In genomic region chr12:113157521-113157920, GRCm38 (mm10) we compare ENCODE assay signal across 12 mouse cellular contexts. TPM values are rescaled to one million over a fixed set of nuclear protein-coding genes. Genes with fewer than 3 reads are reported as not detected.
DNase-seq lines count a peak whose midpoint lies in the region; ATAC-seq lines count a peak whose summit lies in the region.
"Had no signal": no experiment of that assay in that cellular context is flagged by ENCODE, and none has a peak within 500 bp of the region (broad histone marks: within the 10 kb centered on the region; RNA-seq: fewer than 3 reads in every experiment).

No protein-coding gene starts in this region.

- H3K27me3 ChIP-seq in heart, embryonic 15.5 days: no peaks in the 10 kb centered on the region
- peaks cover 17% of the 10 kb centered on the region for H3K27me3 ChIP-seq in limb, embryonic 13.5 days

- no peak overlapping the region for H3K9ac ChIP-seq in heart, embryonic 15.5 days
- peak overlapping the region; percentile 69; the same call in 1 of the 2 replicates for H3K9ac ChIP-seq in limb, embryonic 13.5 days

- 88% methylated on average over 8 of the region's 8 CpGs for WGBS in heart, embryonic 15.5 days
- WGBS in limb, embryonic 13.5 days: 91% methylated on average over 8 of the region's 8 CpGs

- intact Hi-C loops in heart, postnatal 14 days (cut with DNase I): no loop called here

- H3K36me3 ChIP-seq in heart, embryonic 15.5 days: no peaks in the 10 kb centered on the region; the same call in 1 of the 2 replicates
- H3K36me3 ChIP-seq in limb, embryonic 13.5 days: peaks cover 19% of the 10 kb centered on the region

- DNase-seq in heart, postnatal 14 days: no peak
- peak; percentile 15 for DNase-seq in thymus, postnatal 4 days
- DNase-seq in thymus, postnatal 25 days: no peak
- peak; percentile 4 for DNase-seq in testis, postnatal 14 days (ENCODE audit: low spot score)
- DNase-seq in ovary, postnatal 36 days (ENCODE audit: low spot score): no peak
- DNase-seq: gastrocnemius, postnatal 14 days; lung, postnatal 4 days; thymus, postnatal 36 days had no signal

- ATAC-seq in heart, embryonic 15.5 days (replicated peaks; ENCODE audit: insufficient number of reproducible peaks, insufficient read depth, low FRiP score, low read depth): no peak
- no peak for ATAC-seq in limb, embryonic 13.5 days (ENCODE audit: low FRiP score, low read depth)
- ATAC-seq in megakaryocyte-erythroid progenitor cell, adult 5-6 weeks (replicated peaks; ENCODE audit: low FRiP score, low TSS enrichment, poor library complexity, severe bottlenecking): no peak

- peak overlapping the region; percentile 90; the same call in 1 of the 2 replicates for H3K4me2 ChIP-seq in heart, embryonic 15.5 days
- peak overlapping the region; percentile 90 for H3K4me2 ChIP-seq in limb, embryonic 13.5 days (replicated peaks)

- H3K4me3 ChIP-seq in heart, embryonic 15.5 days: peak overlapping the region; percentile 69
- H3K4me3 ChIP-seq in limb, embryonic 13.5 days: peak overlapping the region; percentile 65; the same call in 1 of the 2 replicates

- H3K27ac ChIP-seq in heart, embryonic 15.5 days: no peak overlapping the region
- no peak overlapping the region for H3K27ac ChIP-seq in limb, embryonic 13.5 days

- peaks cover 36% of the 10 kb centered on the region for H3K4me1 ChIP-seq in heart, embryonic 15.5 days (replicated peaks)
- H3K4me1 ChIP-seq in limb, embryonic 13.5 days: peaks cover 22% of the 10 kb centered on the region

- H3K9me3 ChIP-seq in heart, embryonic 15.5 days (replicated peaks): no peaks in the 10 kb centered on the region
- H3K9me3 ChIP-seq in limb, embryonic 13.5 days: no peaks in the 10 kb centered on the region

RNA-seq across cellular contexts. Expression of gene Tedc1, which starts 1.3 kb away (rescaled TPM):
- polyA plus RNA-seq in heart, embryonic 15.5 days (2015; fragmentation: Nextera tagmentation; extraction: Ambion mirVana): 15.4 and 31.7 TPM in 2 replicates
- 1 to 10 TPM; 1.1 to 2.1 TPM for total RNA-seq in heart, postnatal 14 days (2021)
- polyA plus RNA-seq in limb, embryonic 13.5 days (2015; fragmentation: Nextera tagmentation; extraction: Ambion mirVana): 35.5 and 36.6 TPM in 2 replicates
- 13.5 and 29.1 TPM in 2 replicates for total RNA-seq in megakaryocyte-erythroid progenitor cell, adult 5-6 weeks (2014; fragmentation: Nextera tagmentation)
- total RNA-seq in megakaryocyte-erythroid progenitor cell, adult 5-6 weeks (2017): 10.7 and 15.7 TPM in 2 replicates

RNA-seq across cellular contexts. Expression of gene Crip1, which starts 11.4 kb away (rescaled TPM):
- 646 and 685 TPM in 2 replicates for polyA plus RNA-seq in heart, embryonic 15.5 days (2015; fragmentation: Nextera tagmentation; extraction: Ambion mirVana)
- 100 to 1,000 TPM; 198 to 224 TPM for total RNA-seq in heart, postnatal 14 days (2021)
- 147 and 154 TPM in 2 replicates for polyA plus RNA-seq in limb, embryonic 13.5 days (2015; fragmentation: Nextera tagmentation; extraction: Ambion mirVana)
- 248 and 286 TPM in 2 replicates for total RNA-seq in megakaryocyte-erythroid progenitor cell, adult 5-6 weeks (2014; fragmentation: Nextera tagmentation)
- 191 and 258 TPM in 2 replicates for total RNA-seq in megakaryocyte-erythroid progenitor cell, adult 5-6 weeks (2017)

RNA-seq across cellular contexts. Expression of gene Crip2, which starts 17.5 kb away (rescaled TPM):
- polyA plus RNA-seq in heart, embryonic 15.5 days (2015; fragmentation: Nextera tagmentation; extraction: Ambion mirVana): 1,571 and 1,711 TPM in 2 replicates
- total RNA-seq in heart, postnatal 14 days (2021): 1,000 to 10,000 TPM; 1,350 to 1,351 TPM
- 70.0 and 70.4 TPM in 2 replicates for polyA plus RNA-seq in limb, embryonic 13.5 days (2015; fragmentation: Nextera tagmentation; extraction: Ambion mirVana)
- total RNA-seq in megakaryocyte-erythroid progenitor cell, adult 5-6 weeks (2014; fragmentation: Nextera tagmentation): 26.1 and 45.9 TPM in 2 replicates
- 11.6 and 18.2 TPM in 2 replicates for total RNA-seq in megakaryocyte-erythroid progenitor cell, adult 5-6 weeks (2017)

RNA-seq across cellular contexts. Expression of gene Tmem121, which starts 28.2 kb away (rescaled TPM):
- 2.0 and 7.8 TPM in 2 replicates for polyA plus RNA-seq in heart, embryonic 15.5 days (2015; fragmentation: Nextera tagmentation; extraction: Ambion mirVana)
- under 1 TPM; 0.29 to 0.59 TPM for total RNA-seq in heart, postnatal 14 days (2021)
- polyA plus RNA-seq in limb, embryonic 13.5 days (2015; fragmentation: Nextera tagmentation; extraction: Ambion mirVana): 21.2 and 23.4 TPM in 2 replicates
- 0.22 and 0.74 TPM in 2 replicates for total RNA-seq in megakaryocyte-erythroid progenitor cell, adult 5-6 weeks (2014; fragmentation: Nextera tagmentation)
- not detected in 2 replicates for total RNA-seq in megakaryocyte-erythroid progenitor cell, adult 5-6 weeks (2017)
- total RNA-seq: common myeloid progenitor, adult 5-6 weeks had no signal

RNA-seq across cellular contexts. Expression of gene Mta1, which starts 59.4 kb away (rescaled TPM):
- polyA plus RNA-seq in heart, embryonic 15.5 days (2015; fragmentation: Nextera tagmentation; extraction: Ambion mirVana): 11.3 and 11.4 TPM in 2 replicates
- total RNA-seq in heart, postnatal 14 days (2021): 10 to 100 TPM; 45.1 to 46.8 TPM
- polyA plus RNA-seq in limb, embryonic 13.5 days (2015; fragmentation: Nextera tagmentation; extraction: Ambion mirVana): 17.8 and 18.7 TPM in 2 replicates
- 131 and 142 TPM in 2 replicates for total RNA-seq in megakaryocyte-erythroid progenitor cell, adult 5-6 weeks (2014; fragmentation: Nextera tagmentation)
- total RNA-seq in megakaryocyte-erythroid progenitor cell, adult 5-6 weeks (2017): 30.7 and 54.1 TPM in 2 replicates

Comparison
In these comparisons a context has a peak if more than half of its experiments do, and no peak if none do; other contexts are left out.
1. DNase-seq: peak in thymus, postnatal 4 days (single experiment) and testis, postnatal 14 days (single experiment); none in heart, postnatal 14 days (0 of 2), thymus, postnatal 25 days (single experiment) and ovary, postnatal 36 days (single experiment).
2. RNA of gene Crip2, which starts 17.5 kb away (total RNA-seq): 1,350 to 1,351 TPM in heart, postnatal 14 days; 11.6 to 45.9 TPM in megakaryocyte-erythroid progenitor cell, adult 5-6 weeks; every median in the first group is over 10 times any median in the second.